In the genomic region with DNA sequence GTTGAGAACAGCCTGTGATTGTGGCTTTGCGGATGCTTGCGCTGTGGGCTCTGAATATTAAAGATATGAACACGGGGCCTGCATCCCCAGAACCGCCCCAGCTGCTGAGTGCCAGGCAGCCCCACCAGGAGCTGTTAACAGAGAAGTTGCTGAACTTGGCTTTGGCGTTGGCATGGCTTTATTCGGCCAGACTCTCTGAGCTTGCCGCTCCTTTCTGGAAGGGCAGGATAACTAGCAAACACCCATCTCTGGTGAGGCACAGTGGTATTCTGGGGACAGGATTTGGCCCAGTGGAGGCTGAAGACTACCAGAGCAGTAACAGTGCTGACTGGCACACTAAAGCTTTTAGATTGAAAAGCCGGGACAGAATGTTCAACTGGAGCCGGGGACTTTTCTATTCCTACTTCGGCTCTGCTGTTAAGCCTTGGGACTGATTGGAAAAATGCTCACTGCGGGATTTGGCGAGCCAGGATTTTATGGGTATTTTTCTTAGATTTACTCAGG, we compare ENCODE assay signal across 26 mouse cellular contexts. TPM values are rescaled to one million over a fixed set of nuclear protein-coding genes. Genes with fewer than 3 reads are reported as not detected.
A peak's percentile ranks its signal among the peaks of the same experiment; 100 is the strongest.
DNase-seq lines count a peak whose midpoint lies in the region; ATAC-seq and TF ChIP-seq lines count a peak whose summit lies in the region.
"Had no signal": no experiment of that assay in that cellular context is flagged by ENCODE, and none has a peak within 500 bp of the region (broad histone marks: within the 10 kb centered on the region; RNA-seq: fewer than 3 reads in every experiment).

No protein-coding gene starts in this region.

- H3K9ac ChIP-seq in hindbrain, postnatal 0 days (replicated peaks; ENCODE audit: low read length) = no peak overlapping the region
- no peak overlapping the region for H3K9ac ChIP-seq in hindbrain, embryonic 16.5 days (ENCODE audit: low read depth, low read length)
- H3K9ac ChIP-seq: embryonic facial prominence, embryonic 15.5 days; hindbrain, embryonic 14.5 days; intestine, embryonic 15.5 days; limb, embryonic 12.5 days; liver, postnatal 0 days had no signal

- TF ChIP-seq CTCF in hindbrain, postnatal 0 days (IDR thresholded peaks at IDR 0.05; ENCODE audit: low read depth) = no peak

- H3K9me3 ChIP-seq in hindbrain, postnatal 0 days (ENCODE audit: low read length) = no peaks in the 10 kb centered on the region
- no peaks in the 10 kb centered on the region for H3K9me3 ChIP-seq in hindbrain, embryonic 16.5 days (ENCODE audit: control insufficient read depth, low read length)
- H3K9me3 ChIP-seq: embryonic facial prominence, embryonic 15.5 days; intestine, embryonic 15.5 days; limb, embryonic 12.5 days had no signal

- no peak overlapping the region for H3K4me3 ChIP-seq in hindbrain, postnatal 0 days (ENCODE audit: low read length)
- H3K4me3 ChIP-seq in hindbrain, embryonic 16.5 days (ENCODE audit: low read length) = no peak overlapping the region
- H3K4me3 ChIP-seq: embryonic facial prominence, embryonic 15.5 days; heart, adult 2 months; intestine, embryonic 15.5 days; limb, embryonic 12.5 days had no signal

- WGBS in hindbrain, postnatal 0 days = 69% methylated on average over 12 of the region's 12 CpGs
- WGBS in hindbrain, embryonic 16.5 days = 83% methylated on average over 12 of the region's 12 CpGs

- no peak for DNase-seq in frontal cortex, postnatal 14 days (ENCODE audit: low spot score in 2 of 2)
- DNase-seq in hindbrain, postnatal 0 days (ENCODE audit: low spot score) = peak; percentile 34
- peak; percentile 39 for DNase-seq in right cerebral cortex, adult 18-20 months
- DNase-seq in right cerebral cortex, adult 2 months (ENCODE audit: low spot score in 2 of 2) = no peak
- peak; percentile 24 to 35 for DNase-seq in layer of hippocampus, postnatal 36 days
- no peak for DNase-seq in embryo, embryonic 11 days
- DNase-seq: adrenal gland, postnatal 14 days; cerebellum, adult 9-10 months; heart, adult 2 months; heart, postnatal 4 days; kidney, adult 9 months; kidney, postnatal 14 days; liver, postnatal 0 days; lung, postnatal 10 days; thymus, adult 18-20 months; thymus, postnatal 36 days had no signal

- peak; percentile 32; the same call in 1 of the 2 replicates for ATAC-seq in frontal cortex, adult (ENCODE audit: low TSS enrichment)
- ATAC-seq in hindbrain, postnatal 0 days = peak; percentile 56; the same call in 1 of the 2 replicates
- no peak for ATAC-seq in hindbrain, embryonic 16.5 days
- ATAC-seq: CD4-positive, CD25-positive, alpha-beta regulatory T cell, adult 4 months; forebrain, embryonic 14.5 days; intestine, embryonic 15.5 days; liver, postnatal 0 days had no signal

- peak overlapping the region; percentile 56; the same call in 1 of the 2 replicates for H3K27ac ChIP-seq in hindbrain, postnatal 0 days
- no peak overlapping the region for H3K27ac ChIP-seq in hindbrain, embryonic 16.5 days (ENCODE audit: low read depth, low read length)
- H3K27ac ChIP-seq: embryonic facial prominence, embryonic 15.5 days; heart, adult 2 months; hindbrain, embryonic 14.5 days; intestine, embryonic 15.5 days; limb, embryonic 12.5 days had no signal

- no peak overlapping the region for H3K4me2 ChIP-seq in hindbrain, postnatal 0 days (ENCODE audit: low read depth, low read length)
- no peak overlapping the region for H3K4me2 ChIP-seq in hindbrain, embryonic 16.5 days (ENCODE audit: low read length)
- H3K4me2 ChIP-seq: embryonic facial prominence, embryonic 15.5 days; hindbrain, embryonic 14.5 days; intestine, embryonic 15.5 days; limb, embryonic 12.5 days; liver, embryonic 11.5 days; midbrain, embryonic 11.5 days had no signal

- no peaks in the 10 kb centered on the region for H3K27me3 ChIP-seq in hindbrain, postnatal 0 days (ENCODE audit: insufficient read depth, low read length)
- H3K27me3 ChIP-seq in hindbrain, embryonic 16.5 days (replicated peaks; ENCODE audit: control insufficient read depth, insufficient read depth, low read length) = no peaks in the 10 kb centered on the region
- H3K27me3 ChIP-seq: embryonic facial prominence, embryonic 15.5 days; intestine, embryonic 15.5 days had no signal

- H3K4me1 ChIP-seq in hindbrain, postnatal 0 days (ENCODE audit: insufficient read depth, low read length) = no peaks in the 10 kb centered on the region
- peaks cover 3% of the 10 kb centered on the region; the same call in 1 of the 2 replicates for H3K4me1 ChIP-seq in hindbrain, embryonic 16.5 days (ENCODE audit: control insufficient read depth, insufficient read depth, low read depth, low read length)
- H3K4me1 ChIP-seq: intestine, embryonic 15.5 days; limb, embryonic 12.5 days had no signal

- H3K36me3 ChIP-seq in hindbrain, postnatal 0 days (ENCODE audit: insufficient read depth, low read length) = no peaks in the 10 kb centered on the region
- H3K36me3 ChIP-seq in hindbrain, embryonic 16.5 days (ENCODE audit: control insufficient read depth, insufficient read depth, low read length) = no peaks in the 10 kb centered on the region
- H3K36me3 ChIP-seq: embryonic facial prominence, embryonic 15.5 days; intestine, embryonic 15.5 days; limb, embryonic 12.5 days had no signal

RNA-seq across cellular contexts. Expression of gene Rora, which starts 26.3 kb away (rescaled TPM):
- 27.5 and 30.0 TPM in 2 replicates for total RNA-seq in hindbrain, postnatal 0 days (2014; rRNA removed)
- 57.2 and 59.4 TPM in 2 replicates for polyA plus RNA-seq in hindbrain, postnatal 0 days (2015; fragmentation: Nextera tagmentation; extraction: Ambion mirVana)
- polyA plus RNA-seq in hindbrain, embryonic 16.5 days (2015; fragmentation: Nextera tagmentation; extraction: Ambion mirVana) = 38.3 and 40.0 TPM in 2 replicates
- total RNA-seq in layer of hippocampus, postnatal 36 days (2021) = 10 to 100 TPM; 30.2 to 35.3 TPM

Comparison
In these comparisons a context has a peak if more than half of its experiments do, and no peak if none do; other contexts are left out.
1. DNase-seq: peak in hindbrain, postnatal 0 days (single experiment), right cerebral cortex, adult 18-20 months (single experiment) and layer of hippocampus, postnatal 36 days (2 of 2); none in frontal cortex, postnatal 14 days (0 of 2), right cerebral cortex, adult 2 months (0 of 2) and embryo, embryonic 11 days (single experiment).